Mouse (Mus musculus): ENCODE measurements at regions not wholly inside any gene's neighbourhood (a gene's known extent, or its start where the extent isn't known, plus 50 kb on each side); places are given as distances from the start of the nearest gene placed in this dataset.

- peak; percentile 9 to 55 for DNase-seq (ENCODE audit: low spot score in 2 of 2)
- TF ChIP-seq CTCF (conservative IDR thresholded peaks at IDR 0.05): peak; percentile 84
- Histone ChIP-seq H3K4me3 (no peak overlapping the region), H3K27ac (no peak overlapping the region)
These were observed 62.8 kb upstream of the Las1l start for GRCm38 (mm10) chrX:96019556-96019955.

- DNase-seq (ENCODE audit: low spot score in 2 of 2): no peak
- H3K4me3 ChIP-seq: no peak overlapping the region
- H3K27ac ChIP-seq: no peak overlapping the region
- TF ChIP-seq CTCF (conservative IDR thresholded peaks at IDR 0.05): no peak
These were observed 63.6 kb upstream of the Las1l start for GRCm38 (mm10) chrX:96020407-96020806.

- H3K4me3 ChIP-seq: no peak overlapping the region
- no peak for DNase-seq (ENCODE audit: low spot score in 2 of 2)
- H3K27ac ChIP-seq: peak overlapping the region; percentile 46; the same call in 1 of the 2 replicates
- TF ChIP-seq CTCF (conservative IDR thresholded peaks at IDR 0.05): no peak
These were observed 68.6 kb upstream of the Las1l start for GRCm38 (mm10) chrX:96025374-96025773.

- peak overlapping the region; percentile 46; the same call in 1 of the 2 replicates for H3K27ac ChIP-seq
- no peak for DNase-seq (ENCODE audit: low spot score in 2 of 2)
- no peak for TF ChIP-seq CTCF (conservative IDR thresholded peaks at IDR 0.05)
- no peak overlapping the region for H3K4me3 ChIP-seq
These were observed 69.1 kb upstream of the Las1l start for GRCm38 (mm10) chrX:96025876-96026275.

- no peak for TF ChIP-seq CTCF (conservative IDR thresholded peaks at IDR 0.05)
- H3K27ac ChIP-seq: no peak overlapping the region
- DNase-seq (ENCODE audit: low spot score in 2 of 2): no peak
- H3K4me3 ChIP-seq: no peak overlapping the region
These were observed 64.3 kb upstream of the Msn start for GRCm38 (mm10) chrX:96031591-96031990.

GRCm38 (mm10) chrX:96035307-96035706, 60.5 kb upstream of the Msn start:
- DNase-seq (ENCODE audit: low spot score in 2 of 2): no peak
- TF ChIP-seq CTCF (conservative IDR thresholded peaks at IDR 0.05): no peak
- no peak overlapping the region for H3K4me3 ChIP-seq
- no peak overlapping the region for H3K27ac ChIP-seq

GRCm38 (mm10) chrX:96042193-96042592, 53.6 kb upstream of the Msn start:
- no peak for TF ChIP-seq CTCF (conservative IDR thresholded peaks at IDR 0.05)
- H3K27ac ChIP-seq: no peak overlapping the region
- no peak for DNase-seq (ENCODE audit: low spot score in 2 of 2)
- H3K4me3 ChIP-seq: no peak overlapping the region

Measured in layer of hippocampus, adult 2 months (tissue).